Mouse (Mus musculus) myocyte (in vitro differentiated cells): Measurements from ENCODE around the gene Mfsd4b1.

Experiments
- CEBPB ChIP-seq: IDR thresholded peaks from 2 replicates; pipeline ENCODE4 v1.6.1; 2011; ENCODE audit warnings: mild to moderate bottlenecking, moderate library complexity; ENCODE audit not compliant: poor library complexity, insufficient read depth, severe bottlenecking
- E2F4 ChIP-seq: IDR thresholded peaks from one replicate; pipeline ENCODE4 v1.6.1; 2011; ENCODE audit warnings: mild to moderate bottlenecking, control low read depth, moderate library complexity; ENCODE audit not compliant: insufficient read depth
- MAX ChIP-seq: IDR thresholded peaks from one replicate; pipeline ENCODE4 v1.6.1; 2011; ENCODE audit warnings: low read depth, mild to moderate bottlenecking, control low read depth
- POLR2A ChIP-seq: IDR thresholded peaks from one replicate; pipeline ENCODE4 v1.6.1; 2011; ENCODE audit warnings: low read depth, mild to moderate bottlenecking, control low read depth, moderate library complexity; ENCODE audit not compliant: insufficient read length
- POLR2AphosphoS2 ChIP-seq: IDR thresholded peaks from one replicate; pipeline ENCODE4 v1.6.1; 2011; ENCODE audit warnings: low read depth, control low read depth; ENCODE audit not compliant: insufficient read length
- USF1 ChIP-seq: IDR thresholded peaks from one replicate; pipeline ENCODE4 v1.6.1; 2011; ENCODE audit warnings: low read depth, mild to moderate bottlenecking, control low read depth, moderate library complexity

- no peak for TF ChIP-seq E2F4
- no peak for TF ChIP-seq POLR2A
- TF ChIP-seq POLR2AphosphoS2, result no peak
- no peak for TF ChIP-seq USF1
- TF ChIP-seq CEBPB, result no peak
- TF ChIP-seq MAX, result no peak
Observed at GRCm38 (mm10) chr10:39955163-39955562, 69.9 kb downstream of the Mfsd4b1 start.
